Comparison of ENCODE assay signal across 20 mouse cellular contexts in the genomic region with DNA sequence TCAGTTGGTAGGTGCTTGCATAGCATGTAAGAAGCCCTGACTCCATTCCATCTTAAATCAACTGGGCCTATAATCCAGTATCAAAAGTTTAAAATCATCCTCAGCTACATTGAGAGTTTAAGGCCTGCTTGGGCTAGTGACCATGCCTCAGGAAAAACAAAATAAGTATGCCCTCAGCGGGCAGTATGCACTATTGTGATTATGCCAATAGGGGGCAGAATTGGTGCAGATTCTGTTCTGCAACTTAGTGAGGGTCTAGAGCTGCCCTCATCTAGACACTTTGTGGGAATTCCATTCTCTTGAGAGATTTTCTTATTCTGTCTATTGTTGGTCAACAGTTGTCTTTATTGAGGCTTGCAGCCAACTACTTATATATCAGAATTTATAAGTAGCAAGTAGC.
A peak's percentile ranks its signal among the peaks of the same experiment; 100 is the strongest.
DNase-seq lines count a peak whose midpoint lies in the region; ATAC-seq and TF ChIP-seq lines count a peak whose summit lies in the region.
"Had no signal": no experiment of that assay in that cellular context is flagged by ENCODE, and none has a peak within 500 bp of the region (broad histone marks: within the 10 kb centered on the region; RNA-seq: fewer than 3 reads in every experiment).

No protein-coding gene starts in this region.

- no peak overlapping the region for H3K4me2 ChIP-seq in liver, embryonic 14.5 days (ENCODE audit: low read depth)
- H3K4me2 ChIP-seq in liver, embryonic 12.5 days, result no peak overlapping the region
- H3K4me2 ChIP-seq: forebrain, embryonic 13.5 days; kidney, embryonic 15.5 days; liver, embryonic 11.5 days; lung, embryonic 15.5 days; neural tube, embryonic 15.5 days had no signal

- intact Hi-C loops in gastrocnemius, postnatal 36 days (cut with DNase I), result loop anchor here (5.0 kb wide), 1 partner anchor 252 kb away; no protein-coding TSS in a partner anchor

- H3K9ac ChIP-seq in liver, embryonic 14.5 days (replicated peaks), result no peak overlapping the region
- no peak overlapping the region for H3K9ac ChIP-seq in liver, embryonic 12.5 days
- H3K9ac ChIP-seq: forebrain, embryonic 13.5 days; kidney, embryonic 15.5 days; lung, embryonic 15.5 days; neural tube, embryonic 15.5 days had no signal

- no peak overlapping the region for H3K4me3 ChIP-seq in heart, embryonic 10.5 days
- H3K4me3 ChIP-seq in liver, embryonic 14.5 days (ENCODE audit: insufficient read depth in 1 of 2, low read depth in 2 of 2, low read length in 2 of 2), result no peak overlapping the region
- no peak overlapping the region for H3K4me3 ChIP-seq in liver, embryonic 12.5 days
- no peak overlapping the region for H3K4me3 ChIP-seq in E14TG2a.4 (replicated peaks; ENCODE audit: low read length)
- H3K4me3 ChIP-seq: forebrain, embryonic 13.5 days; kidney, embryonic 15.5 days; lung, embryonic 15.5 days; midbrain, embryonic 10.5 days; neural tube, embryonic 15.5 days had no signal

- H3K27me3 ChIP-seq in heart, embryonic 10.5 days (ENCODE audit: insufficient read depth, poor library complexity, severe bottlenecking), result no peaks in the 10 kb centered on the region
- H3K27me3 ChIP-seq in liver, embryonic 14.5 days (ENCODE audit: control insufficient read depth, insufficient read depth, low read length), result no peaks in the 10 kb centered on the region
- H3K27me3 ChIP-seq in liver, embryonic 12.5 days (replicated peaks), result no peaks in the 10 kb centered on the region
- H3K27me3 ChIP-seq in E14TG2a.4 (ENCODE audit: insufficient read depth, low read length), result no peaks in the 10 kb centered on the region
- H3K27me3 ChIP-seq: forebrain, embryonic 13.5 days; kidney, embryonic 15.5 days; lung, embryonic 15.5 days; neural tube, embryonic 15.5 days had no signal

- peaks cover 98% of the 10 kb centered on the region for H3K36me3 ChIP-seq in heart, embryonic 10.5 days
- peaks cover 24% of the 10 kb centered on the region for H3K36me3 ChIP-seq in liver, embryonic 14.5 days (replicated peaks; ENCODE audit: control insufficient read depth, insufficient read depth, low read depth)
- H3K36me3 ChIP-seq in liver, embryonic 12.5 days, result peaks cover 97% of the 10 kb centered on the region
- H3K36me3 ChIP-seq in E14TG2a.4 (ENCODE audit: insufficient read depth, low read length), result peaks cover 95% of the 10 kb centered on the region

- 0 out of 2 replicates have a peak, but pooled peaks have one; percentile 3 for TF ChIP-seq CTCF in liver, embryonic 14.5 days (IDR thresholded peaks at IDR 0.05; ENCODE audit: low read depth)
- TF ChIP-seq CTCF in E14TG2a.4 (conservative IDR thresholded peaks at IDR 0.05; ENCODE audit: low read length), result peak; percentile 71

- peaks cover under 1% of the 10 kb centered on the region; the same call in 1 of the 2 replicates for H3K4me1 ChIP-seq in heart, embryonic 10.5 days
- no peaks in the 10 kb centered on the region for H3K4me1 ChIP-seq in liver, embryonic 14.5 days (replicated peaks; ENCODE audit: control insufficient read depth in 2 of 2, insufficient read depth in 2 of 2, low read length in 1 of 2)
- no peaks in the 10 kb centered on the region for H3K4me1 ChIP-seq in liver, embryonic 12.5 days
- no peaks in the 10 kb centered on the region for H3K4me1 ChIP-seq in E14TG2a.4 (replicated peaks; ENCODE audit: low read depth, low read length)
- H3K4me1 ChIP-seq: forebrain, embryonic 13.5 days; kidney, embryonic 15.5 days; lung, embryonic 15.5 days; midbrain, embryonic 10.5 days; neural tube, embryonic 15.5 days had no signal

- no peaks in the 10 kb centered on the region for H3K9me3 ChIP-seq in heart, embryonic 10.5 days
- H3K9me3 ChIP-seq in liver, embryonic 14.5 days (ENCODE audit: control insufficient read depth, low read length), result no peaks in the 10 kb centered on the region
- H3K9me3 ChIP-seq in liver, embryonic 12.5 days (replicated peaks), result no peaks in the 10 kb centered on the region
- H3K9me3 ChIP-seq in E14TG2a.4 (ENCODE audit: low read length), result no peaks in the 10 kb centered on the region
- H3K9me3 ChIP-seq: forebrain, embryonic 13.5 days; kidney, embryonic 15.5 days; lung, embryonic 15.5 days; midbrain, embryonic 10.5 days; neural tube, embryonic 15.5 days had no signal

- TF ChIP-seq EP300 in liver, embryonic 14.5 days (IDR thresholded peaks at IDR 0.05; ENCODE audit: low read depth), result no peak

- ATAC-seq in liver, embryonic 14.5 days (ENCODE audit: insufficient read depth), result no peak
- ATAC-seq in liver, embryonic 12.5 days, result no peak
- ATAC-seq in frontal cortex, adult (ENCODE audit: low TSS enrichment), result no peak
- ATAC-seq: forebrain, embryonic 13.5 days; hindbrain, embryonic 16.5 days had no signal

- WGBS in heart, embryonic 10.5 days, result 95% methylated on average over 1 of the region's 1 CpGs
- WGBS in liver, embryonic 14.5 days (ENCODE audit: insufficient replicate concordance), result 83% methylated on average over 1 of the region's 1 CpGs
- 70% methylated on average over 1 of the region's 1 CpGs for WGBS in liver, embryonic 12.5 days (ENCODE audit: insufficient replicate concordance)

- H3K27ac ChIP-seq in heart, embryonic 10.5 days, result no peak overlapping the region
- no peak overlapping the region for H3K27ac ChIP-seq in liver, embryonic 14.5 days
- H3K27ac ChIP-seq in liver, embryonic 12.5 days, result no peak overlapping the region
- H3K27ac ChIP-seq: forebrain, embryonic 13.5 days; kidney, embryonic 15.5 days; lung, embryonic 15.5 days; midbrain, embryonic 10.5 days; neural tube, embryonic 15.5 days had no signal

- peak; percentile 31 for DNase-seq in heart, embryonic 10.5 days (ENCODE audit: low spot score)
- no peak for DNase-seq in heart, adult 11 months
- DNase-seq in liver, embryonic 14.5 days (ENCODE audit: low read depth in 3 of 3, low spot score in 3 of 3), result no peak
- peak; percentile 16 for DNase-seq in R1 (ENCODE audit: low read depth, low spot score)
- no peak for DNase-seq in gastrocnemius, postnatal 36 days
- DNase-seq: adrenal gland, adult 2 months; cerebellum, adult 18-20 months; cerebellum, postnatal 14 days; gastrocnemius, postnatal 25 days; kidney, adult 11 months had no signal

Comparison
In these comparisons a context has a peak if more than half of its experiments do, and no peak if none do; other contexts are left out.
1. DNase-seq: peak in heart, embryonic 10.5 days (single experiment) and R1 (single experiment); none in heart, adult 11 months (single experiment), liver, embryonic 14.5 days (0 of 3) and gastrocnemius, postnatal 36 days (0 of 2).